Mouse (Mus musculus) retina, postnatal 1 day (tissue): ENCODE results near the gene Brd2.

Experiments
- DNase-seq: peaks from one replicate; pipeline ENCODE4 v3.0.0-alpha.2; 2012

Brd2 gene

DNA sequence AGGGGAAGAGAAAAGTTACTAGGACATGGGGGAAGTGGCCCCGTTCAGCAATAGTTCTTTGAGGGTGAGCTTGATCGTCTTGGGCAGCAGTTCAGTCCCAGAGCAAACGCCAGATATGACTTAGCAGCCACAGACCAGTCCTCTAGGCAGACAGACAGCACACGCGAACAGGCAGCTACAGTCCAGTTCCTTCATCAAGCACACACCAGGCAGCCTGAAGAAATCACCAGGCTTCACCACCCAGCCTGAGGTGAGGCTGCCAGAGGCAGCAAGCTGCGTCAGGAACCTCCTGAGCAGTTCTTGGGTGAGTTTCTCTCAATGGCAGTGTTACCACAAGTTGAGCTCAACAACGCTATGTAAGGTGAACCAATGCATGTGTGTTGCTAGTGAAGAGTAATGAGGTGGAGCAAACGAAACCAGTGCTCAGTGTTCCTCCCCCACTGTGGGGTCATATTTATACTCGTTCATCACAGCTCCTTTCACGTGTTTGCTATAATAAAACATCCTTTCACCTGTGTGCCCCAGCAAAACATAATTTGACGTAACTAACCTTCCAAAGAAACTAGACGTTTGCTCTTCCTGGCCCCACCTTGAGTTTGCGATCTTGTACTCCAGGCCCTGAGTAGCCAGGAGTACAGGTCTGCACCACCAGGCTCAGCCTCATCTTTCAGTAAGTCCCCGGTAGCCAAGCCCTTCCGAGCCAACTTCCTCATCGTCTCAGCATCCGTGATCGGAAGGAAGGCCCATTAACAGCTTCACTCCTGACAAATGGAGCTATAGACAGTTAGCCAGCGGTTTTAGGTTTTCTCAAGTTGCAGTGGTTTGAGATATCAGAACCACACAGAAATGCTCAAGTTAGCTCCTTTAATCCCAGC, 7.9 kb upstream of the Brd2 start:
- no peak for DNase-seq

DNA sequence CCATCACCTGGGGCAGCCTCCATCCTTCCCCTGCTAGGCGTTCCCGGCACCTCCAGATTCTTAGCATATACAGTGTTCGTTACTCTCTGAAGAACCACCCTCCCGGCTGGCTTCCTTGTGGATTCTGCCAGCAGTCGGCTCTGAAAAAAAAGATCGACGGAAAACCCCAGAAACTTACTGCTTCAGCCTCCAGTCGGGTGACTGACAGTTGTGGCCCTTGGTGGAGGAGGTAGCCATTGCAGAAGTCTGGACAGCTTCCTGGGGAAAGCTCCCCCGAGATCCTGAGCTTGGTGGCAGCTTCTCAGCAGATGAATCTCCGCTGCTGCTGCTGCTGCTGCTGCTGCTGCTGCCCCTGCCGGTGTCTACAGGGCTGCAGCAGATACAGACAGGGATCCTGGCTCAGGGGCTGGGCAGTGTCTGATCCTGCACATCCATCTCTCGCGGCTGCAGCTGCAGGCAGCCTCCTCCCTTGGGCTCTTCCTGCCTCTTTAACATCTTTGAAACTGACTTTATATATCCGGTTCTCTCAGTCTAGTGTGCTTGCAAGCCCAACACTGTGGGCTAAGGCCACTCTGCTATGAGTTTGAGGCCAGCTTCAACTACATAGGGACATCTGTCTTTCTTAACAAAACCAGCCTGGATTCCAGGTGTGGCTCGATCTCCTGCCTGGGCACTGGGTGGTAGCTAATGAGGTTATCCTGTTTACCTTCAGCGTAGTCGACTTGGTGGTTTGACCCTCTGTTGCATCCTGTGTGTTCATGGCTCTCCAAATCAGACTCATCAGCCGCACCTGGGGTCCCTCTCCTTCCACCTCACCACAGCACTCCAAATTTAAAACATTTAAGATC, 6.7 kb upstream of the Brd2 start:
- peak; percentile 32 for DNase-seq

DNA sequence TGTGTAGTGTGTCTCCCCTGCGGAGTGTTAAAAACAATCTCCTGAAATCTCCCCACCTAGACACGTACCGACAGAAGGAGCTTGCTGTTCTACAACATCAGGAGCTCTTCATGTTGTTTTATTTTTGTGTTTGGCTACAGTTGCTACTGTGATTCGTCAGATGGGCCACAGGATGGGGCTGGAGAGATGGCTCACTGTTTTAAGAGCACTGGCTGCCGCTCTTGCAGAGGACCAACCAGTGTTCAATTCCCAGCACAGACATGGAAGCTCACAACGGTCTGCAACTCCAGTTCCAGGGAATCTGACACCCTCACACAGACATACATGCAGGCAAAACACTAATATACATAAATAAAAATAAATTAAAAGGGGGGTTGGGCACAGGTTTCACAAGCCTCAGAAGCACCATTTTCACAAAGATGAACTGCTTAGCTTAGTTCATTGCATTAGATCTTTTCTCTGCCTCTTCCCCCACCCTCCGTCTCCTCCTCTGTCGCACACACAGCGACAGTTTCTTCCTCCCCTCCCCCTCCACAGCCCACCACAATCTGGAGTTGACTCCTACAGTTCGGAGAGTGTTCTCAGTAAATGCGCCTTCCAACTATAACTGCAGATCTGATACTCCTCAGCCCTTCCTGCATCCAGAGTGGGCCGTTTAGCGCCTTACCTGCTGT, 6.0 kb upstream of the Brd2 start:
- DNase-seq: no peak

DNA sequence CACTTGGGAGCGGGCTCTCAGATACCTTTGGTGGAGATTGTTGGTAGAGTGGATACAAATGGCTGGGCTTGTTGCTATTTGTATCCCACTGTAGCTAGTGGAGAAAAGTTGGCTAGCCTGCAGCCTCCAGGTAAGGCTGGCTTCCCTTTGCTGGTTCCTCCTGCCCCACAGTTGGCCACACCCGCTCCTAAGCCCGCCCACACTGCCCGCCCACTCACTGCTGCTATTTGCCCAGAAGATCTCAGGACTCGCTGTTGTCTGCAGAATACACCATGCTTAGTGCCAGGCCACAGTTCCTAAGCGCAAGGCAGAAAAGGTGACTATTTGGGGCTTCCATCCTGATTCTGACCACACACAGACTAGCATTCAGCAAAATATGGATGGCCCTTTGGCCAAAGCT, 5.0 kb upstream of the Brd2 start:
- no peak for DNase-seq

DNA sequence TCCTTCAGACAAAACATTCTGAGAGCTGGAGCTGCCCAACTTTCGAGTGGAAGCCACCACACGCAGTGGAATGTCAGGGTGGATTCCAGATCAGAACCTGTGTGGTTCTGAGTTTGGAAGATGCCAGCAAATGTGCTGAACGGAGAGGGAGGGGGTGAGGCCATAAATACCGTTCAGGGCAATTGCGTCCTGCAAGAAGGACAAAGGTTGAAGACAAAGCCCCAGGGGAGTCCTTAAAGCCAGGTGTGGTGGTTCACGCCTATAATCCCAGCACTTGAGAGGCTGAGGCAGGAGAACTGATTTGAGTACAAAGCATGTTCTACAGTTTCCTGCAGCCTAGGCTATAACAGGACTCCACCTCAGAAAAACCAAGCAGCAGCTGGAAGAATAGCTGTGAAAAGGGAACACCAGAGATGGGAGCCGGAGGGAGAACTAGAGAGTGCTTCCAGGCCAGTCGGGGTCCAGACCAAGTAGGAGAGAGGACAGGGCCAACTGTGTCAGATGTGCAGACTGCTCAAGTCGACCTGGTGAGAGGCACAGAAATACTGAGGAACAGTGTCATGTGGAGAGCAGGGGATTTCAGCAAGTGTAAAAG, 4.5 kb upstream of the Brd2 start:
- no peak for DNase-seq

DNA sequence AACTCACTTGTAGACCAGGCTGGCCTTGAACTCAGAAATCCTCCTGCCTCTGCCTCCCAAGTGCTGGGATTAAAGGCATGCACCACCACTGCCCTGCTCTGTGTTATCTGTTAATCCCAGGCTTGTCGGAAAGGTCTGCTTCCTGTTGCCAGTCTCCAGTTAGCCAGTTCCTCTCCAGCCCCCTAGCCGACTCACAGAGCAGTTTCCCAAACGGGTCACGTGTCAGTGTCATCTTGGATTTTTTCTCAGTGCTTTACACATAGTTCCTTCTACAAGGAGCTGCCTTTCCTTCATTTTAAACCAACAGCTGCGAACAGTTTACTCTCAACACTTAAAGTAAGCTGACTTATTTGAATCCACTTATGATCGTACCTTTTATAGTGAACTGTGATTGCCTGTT, 2.2 kb upstream of the Brd2 start:
- no peak for DNase-seq

DNA sequence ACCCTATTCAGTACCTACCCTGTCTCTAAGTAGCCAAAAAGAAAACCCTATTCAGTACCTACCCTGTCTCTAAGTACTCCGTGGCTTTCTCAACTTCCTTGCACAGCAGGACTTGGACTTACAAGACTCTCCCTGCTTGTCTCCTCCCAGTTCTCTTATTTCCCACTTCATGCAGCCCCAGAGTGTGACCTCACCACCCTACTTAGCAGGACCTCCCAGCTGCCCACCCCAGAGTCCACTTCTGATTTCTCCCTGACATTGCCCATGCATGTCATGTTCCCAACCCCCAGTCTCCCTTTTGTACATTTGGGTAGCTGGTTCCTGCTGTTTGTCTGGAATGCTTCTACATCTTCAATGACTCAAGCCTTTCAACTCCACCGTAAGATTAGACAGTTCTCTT, 1.1 kb upstream of the Brd2 start:
- peak; percentile 26 for DNase-seq

DNA sequence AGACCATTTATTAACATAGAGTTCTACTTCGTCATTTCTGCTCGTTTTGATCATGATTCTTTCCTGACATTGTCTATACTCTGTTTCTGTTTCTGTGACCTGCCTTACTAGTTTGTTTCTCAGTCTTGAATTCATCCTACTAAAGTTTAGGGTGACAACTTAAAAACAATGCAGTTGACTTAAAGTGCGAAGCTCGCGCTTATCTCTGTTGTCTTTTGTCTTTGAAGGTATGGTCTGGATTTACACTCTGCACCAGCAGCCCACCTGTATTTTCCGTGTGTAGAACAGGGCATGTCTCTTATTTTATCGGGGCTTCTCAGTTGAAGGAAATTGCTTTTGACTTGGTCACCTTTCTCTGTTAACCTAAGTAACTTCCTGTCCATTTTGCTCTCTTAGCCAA, 677 bp upstream of the Brd2 start:
- no peak for DNase-seq

DNA sequence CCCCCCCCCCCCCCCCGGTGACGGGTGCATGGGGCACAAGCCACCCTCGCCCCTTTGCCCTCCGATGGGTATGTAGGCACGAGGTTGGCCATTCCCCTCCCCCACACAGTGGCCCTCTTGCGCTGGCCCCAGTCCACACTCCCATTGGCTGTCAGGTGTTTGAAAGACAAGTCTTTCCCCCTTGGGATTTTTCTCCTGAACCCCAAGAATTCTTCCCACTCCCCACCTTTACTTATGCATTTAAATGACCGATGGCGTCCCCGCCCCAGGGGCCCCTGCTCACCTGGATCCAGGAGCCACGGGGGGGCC, 601 bp downstream of the Brd2 start:
- DNase-seq: peak; percentile 82

DNA sequence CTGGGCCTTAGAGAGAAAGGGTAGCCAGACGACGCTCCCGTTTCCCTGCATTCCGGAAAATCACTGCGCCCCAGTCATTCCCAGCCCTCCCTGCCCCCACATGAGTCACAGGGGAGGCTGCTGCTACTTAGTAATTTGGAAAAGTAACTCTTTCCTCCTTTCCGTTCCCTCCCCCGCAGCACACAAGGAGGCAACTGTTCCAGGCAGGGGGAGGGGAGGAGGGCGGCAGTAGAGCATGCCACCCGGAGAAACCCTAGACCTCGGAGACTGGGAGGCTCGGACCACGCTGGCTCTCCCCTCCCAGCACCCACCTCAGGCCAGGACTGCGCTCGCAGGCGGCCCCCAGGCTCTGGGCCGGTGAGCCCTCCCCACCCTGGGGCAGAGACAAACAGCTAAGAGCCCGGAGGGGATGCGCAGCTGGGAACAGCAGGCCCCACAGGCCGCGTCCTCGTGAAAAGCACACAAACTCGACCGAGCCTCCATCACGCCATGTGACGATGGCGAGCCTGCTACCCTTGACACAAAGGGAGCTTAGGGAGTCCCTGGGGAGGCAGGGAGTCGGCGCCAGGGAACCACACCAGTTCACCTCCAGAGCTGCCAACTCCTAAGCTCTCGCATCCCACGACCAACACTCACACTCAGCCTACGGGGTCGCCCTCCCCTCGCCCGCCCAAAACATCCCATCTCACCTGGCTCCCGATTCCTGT, 1.1 kb downstream of the Brd2 start:
- DNase-seq: peak; percentile 87

DNA sequence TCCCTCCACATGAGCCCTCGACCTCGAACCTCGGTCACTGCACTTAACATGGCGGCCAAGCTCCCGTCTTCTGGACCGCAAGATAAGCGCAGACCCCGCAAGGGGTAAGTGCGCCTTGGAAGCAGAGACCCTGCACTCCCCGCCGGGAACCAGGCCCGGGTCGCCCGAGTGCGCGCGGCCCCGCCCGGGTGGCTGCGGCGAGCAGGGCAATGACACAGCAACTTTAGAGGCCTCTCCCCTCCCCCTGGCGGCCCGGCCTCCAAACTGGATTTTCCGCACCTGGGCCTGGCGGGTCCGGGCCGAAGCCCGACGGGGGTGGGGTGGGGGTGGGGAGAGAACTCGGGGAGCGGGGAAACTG, 1.6 kb downstream of the Brd2 start:
- peak; percentile 82 for DNase-seq

DNA sequence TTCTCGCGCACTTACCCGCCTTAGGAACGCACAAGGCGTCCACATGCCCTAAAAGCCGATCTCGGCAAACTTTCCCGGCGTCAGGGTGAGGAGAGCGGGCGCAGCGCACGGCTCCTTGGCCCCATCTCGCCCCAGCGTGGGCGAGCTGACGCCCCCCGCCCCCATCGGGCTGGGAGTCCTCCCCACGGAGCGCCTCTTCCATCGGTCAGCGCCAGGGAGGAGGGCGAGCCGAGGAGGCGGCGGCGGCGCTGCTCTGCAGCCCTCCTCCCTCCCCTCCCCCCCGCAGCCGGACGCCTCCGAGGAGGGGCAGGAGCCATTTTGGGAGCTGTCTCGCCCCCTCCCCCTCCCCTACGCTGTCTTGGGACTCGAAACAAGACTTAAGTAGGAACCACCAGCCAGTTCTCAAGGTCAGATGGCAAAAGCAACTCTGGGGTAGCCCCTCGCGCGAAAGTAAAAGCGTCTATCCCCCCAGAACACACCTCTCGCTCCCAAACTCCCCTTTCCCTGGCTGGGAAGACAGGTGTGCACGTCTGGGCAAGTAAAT, 2.2 kb downstream of the Brd2 start:
- DNase-seq: peak; percentile 90

DNA sequence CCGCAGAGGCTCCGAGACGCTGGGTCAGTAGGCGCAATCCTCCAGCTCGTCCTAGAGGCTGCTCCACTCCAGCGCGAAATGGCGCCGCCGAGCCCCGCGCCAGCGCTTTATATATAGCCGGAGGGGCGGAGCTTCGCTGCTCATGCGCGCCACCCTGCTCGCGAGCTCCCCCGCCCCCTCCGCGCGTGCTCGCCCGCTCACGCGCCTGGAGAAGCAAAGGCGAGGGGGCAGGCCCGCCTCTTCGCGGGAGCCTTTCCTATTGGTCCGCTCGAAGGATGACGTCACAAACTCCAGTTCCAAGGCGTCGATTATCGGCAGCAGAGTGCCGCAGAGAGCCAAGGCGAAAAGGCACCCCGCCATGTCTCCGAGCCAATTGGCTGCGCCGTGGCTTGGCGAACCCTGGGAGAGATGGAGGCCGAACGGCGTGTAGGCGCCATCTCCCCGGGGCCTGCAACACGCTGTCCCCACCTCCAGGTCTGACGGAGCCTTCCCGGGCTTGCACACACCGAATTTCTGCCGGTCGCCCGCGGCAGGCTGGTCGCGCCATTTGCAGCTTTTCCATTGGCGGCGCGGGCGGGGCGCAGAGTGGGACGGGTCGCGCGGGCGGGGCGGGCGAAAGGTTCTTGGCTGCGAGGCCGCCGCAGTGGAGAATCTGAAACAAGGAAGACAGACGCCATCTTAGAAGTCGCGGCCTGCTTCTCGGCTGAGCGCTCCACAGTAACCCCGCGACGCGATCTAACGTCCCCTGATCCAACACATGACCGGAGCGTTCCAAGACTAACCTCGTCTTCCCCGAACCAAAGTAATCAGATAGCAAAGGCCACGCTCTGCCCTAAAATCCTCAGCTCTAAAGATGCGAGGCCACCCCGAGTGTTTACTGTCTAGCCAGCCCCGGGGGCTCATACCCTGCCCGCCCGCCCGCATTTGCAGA, 2.9 kb downstream of the Brd2 start, which contains the start of gene H2-DMa:
Gene H2-DMa, plus strand, starts transcription at position 293 of the 931 bp plus-strand sequence.
- peak; percentile 99 for DNase-seq

DNA sequence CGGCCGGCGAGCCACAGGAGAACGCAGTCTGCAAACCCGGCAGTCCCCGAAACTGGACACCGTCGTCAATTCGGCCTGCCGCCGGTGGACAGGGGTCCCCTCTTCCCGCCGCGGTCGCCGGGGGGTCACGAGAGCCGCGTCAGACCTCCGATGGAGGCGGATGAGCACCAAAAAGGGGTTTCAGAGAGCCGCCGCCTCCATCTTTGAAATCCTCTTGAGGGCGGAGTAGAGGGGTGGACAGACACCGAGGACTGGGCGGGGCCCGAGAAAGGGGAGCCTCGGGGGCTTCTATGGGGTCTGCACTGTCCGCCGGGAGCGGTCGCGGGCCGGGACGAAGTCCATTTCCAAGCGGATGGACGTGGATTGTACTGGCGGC, 3.6 kb downstream of the Brd2 start:
- no peak for DNase-seq

DNA sequence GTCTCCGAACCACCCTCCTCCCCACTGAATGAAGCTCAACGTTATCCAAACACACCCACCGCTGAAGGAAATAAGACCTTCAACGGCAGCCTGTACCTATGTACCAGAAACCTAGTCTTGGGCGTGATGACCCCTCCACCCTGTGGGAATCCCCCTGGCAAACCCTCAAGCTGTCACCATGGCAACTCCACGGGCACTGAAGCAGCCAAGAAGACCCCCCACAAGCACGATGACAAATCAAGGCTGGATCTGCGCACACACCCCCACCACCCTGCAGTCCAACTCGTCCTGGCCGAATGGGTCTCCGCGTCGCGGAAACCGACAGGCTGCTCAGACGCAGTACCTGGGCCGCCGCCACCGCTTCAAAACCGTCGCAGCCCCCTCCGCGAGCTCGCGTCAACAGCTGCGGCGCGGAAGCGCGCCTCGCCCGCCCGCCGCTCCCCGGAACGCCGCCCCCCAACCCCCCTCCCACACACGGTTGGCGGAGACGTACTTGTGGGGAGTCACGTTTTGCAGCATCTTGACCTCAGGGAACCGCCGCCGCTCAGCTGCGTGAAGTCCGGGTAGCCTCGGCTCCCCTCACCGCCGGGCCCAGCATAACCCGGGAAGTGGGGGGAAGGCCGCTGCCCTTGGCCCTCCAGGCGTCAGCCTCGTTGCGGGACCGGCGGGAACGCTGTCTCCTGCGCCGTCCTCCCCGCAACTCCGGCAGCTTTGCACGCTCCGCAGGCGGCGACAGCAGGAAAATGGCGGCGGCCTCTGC, 4.1 kb downstream of the Brd2 start:
- DNase-seq: peak; percentile 70

DNA sequence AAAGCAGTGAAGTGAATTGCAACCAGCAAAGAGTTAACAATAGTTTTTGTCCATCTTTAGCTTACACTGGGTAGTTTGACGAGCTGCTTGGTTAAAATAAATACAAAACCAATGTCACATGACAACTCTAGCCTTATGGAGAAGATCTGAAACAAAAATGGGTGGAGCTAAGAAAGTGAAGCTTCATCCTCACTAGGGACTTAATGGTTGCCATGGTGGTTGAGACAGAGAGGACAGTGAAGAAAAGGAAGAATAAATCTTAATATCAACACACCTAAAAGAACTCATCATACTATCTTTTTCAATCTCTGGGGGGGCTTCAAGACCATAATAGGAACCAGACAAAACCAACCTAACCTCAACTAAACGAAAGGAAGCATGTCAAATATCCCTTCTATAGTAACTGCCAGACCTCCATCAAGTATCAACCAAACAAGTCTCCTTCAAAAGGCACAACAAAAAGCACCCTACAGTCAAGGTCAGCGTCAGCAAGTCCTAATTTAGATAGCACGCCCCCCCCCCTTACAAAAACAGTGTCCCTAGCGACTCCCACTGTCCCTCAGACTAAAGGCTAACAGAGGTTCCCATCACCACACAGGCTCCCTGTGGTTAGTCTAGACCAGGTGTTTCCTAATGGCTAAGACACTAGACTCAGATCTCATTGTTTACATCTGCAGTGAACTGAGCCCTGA, 4.9 kb downstream of the Brd2 start:
- DNase-seq: no peak

DNA sequence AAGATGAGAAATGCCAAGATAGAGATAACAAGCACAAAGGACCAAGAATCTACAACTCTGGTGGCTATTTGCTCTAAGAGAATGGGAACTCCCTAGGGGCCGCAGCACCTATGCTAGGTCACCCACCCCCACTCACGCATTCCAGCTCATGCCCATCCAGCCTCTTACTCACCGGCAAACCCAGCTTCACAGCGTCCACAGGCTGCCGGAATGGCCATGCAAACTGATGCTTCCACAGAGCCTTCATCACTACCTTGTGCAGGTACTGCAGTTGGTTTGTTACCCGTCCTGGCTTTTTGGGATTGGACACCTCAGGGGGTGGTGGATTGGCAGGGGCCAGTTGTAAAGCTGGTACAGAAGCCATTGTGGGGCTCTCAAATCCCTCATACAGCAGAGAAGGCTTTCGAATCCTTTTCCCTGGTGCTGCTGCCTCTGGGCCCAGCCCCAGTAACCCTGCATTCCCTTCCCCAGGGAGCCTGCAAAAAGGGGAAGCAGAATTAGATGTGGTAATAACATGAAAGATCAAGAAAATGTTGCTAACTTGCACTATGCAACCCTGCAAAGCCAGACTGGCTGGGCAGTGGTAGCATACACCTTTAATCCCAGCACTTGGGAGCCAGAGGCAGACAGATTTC, 5.6 kb downstream of the Brd2 start:
- DNase-seq: no peak

DNA sequence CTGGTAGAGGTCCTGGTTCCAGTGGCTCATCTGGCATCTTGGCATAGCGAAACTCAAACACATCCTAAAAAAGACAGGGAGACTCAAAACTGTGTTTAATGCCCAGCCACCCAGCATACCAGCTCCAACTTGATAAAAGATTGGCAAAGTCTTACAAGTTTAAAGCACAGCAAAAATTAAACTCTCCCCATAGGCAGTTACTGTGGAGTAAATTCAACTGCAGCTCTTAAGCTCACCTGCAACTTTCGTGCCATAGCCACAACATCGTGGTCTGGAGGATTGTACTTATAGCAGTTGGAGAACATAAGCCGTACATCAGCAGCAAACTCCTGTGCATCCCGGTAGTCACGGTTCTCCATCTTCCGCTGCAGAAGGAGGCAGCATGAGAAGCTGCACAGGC, 8.3 kb downstream of the Brd2 start:
- DNase-seq: no peak

DNA sequence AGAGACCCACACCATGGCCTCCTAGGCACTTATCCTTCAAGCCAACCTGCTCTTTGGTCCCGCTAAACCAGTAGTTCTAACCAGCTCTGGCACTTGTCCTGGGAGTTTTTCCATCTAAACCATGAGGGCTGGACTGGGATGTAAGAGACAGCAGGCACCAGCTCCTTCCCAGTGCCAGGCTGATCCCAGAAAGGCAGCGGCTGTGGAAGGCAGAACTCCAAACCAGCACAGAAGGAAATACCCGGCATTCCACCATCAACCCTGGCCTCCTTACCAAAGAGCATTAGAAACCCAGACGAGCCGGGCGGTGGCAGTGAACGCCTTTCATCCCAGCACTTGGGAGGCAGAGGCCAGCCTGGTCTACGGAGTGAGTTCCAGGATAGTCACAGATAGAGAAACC, 12.1 kb downstream of the Brd2 start:
- no peak for DNase-seq
